Mouse (Mus musculus) heart, embryonic 10.5 days (tissue): ENCODE measurements at regions not wholly inside any gene's neighbourhood (a gene's known extent, or its start where the extent isn't known, plus 50 kb on each side); places are given as distances from the start of the nearest gene placed in this dataset.

Source experiments
- DNase-seq: peaks from one replicate; pipeline ENCODE4 v3.0.0-alpha.2; 2017; ENCODE audit warnings: low spot score
- H3K27ac ChIP-seq: fragments of 300-500 bp; sonication (generic); 2 replicates; pipeline ENCODE4 v1.5.1; 2016; ENCODE audit warnings: mild to moderate bottlenecking
- H3K27me3 ChIP-seq: fragments of 300-500 bp; sonication (generic); 2 replicates; pipeline ENCODE4 v1.6.1; 2016; ENCODE audit warnings: mild to moderate bottlenecking; ENCODE audit not compliant: poor library complexity, insufficient read depth, severe bottlenecking
- H3K36me3 ChIP-seq: fragments of 300-500 bp; sonication (generic); 2 replicates; pipeline ENCODE4 v1.6.1; 2016; ENCODE audit warnings: mild to moderate bottlenecking, moderate library complexity
- H3K4me1 ChIP-seq: fragments of 300-500 bp; sonication (generic); 2 replicates; pipeline ENCODE4 v1.6.1; 2016; ENCODE audit warnings: mild to moderate bottlenecking
- H3K4me3 ChIP-seq: fragments of 300-500 bp; sonication (generic); 2 replicates; pipeline ENCODE4 v1.5.1; 2016; ENCODE audit warnings: mild to moderate bottlenecking, moderate library complexity
- H3K9me3 ChIP-seq: fragments of 300-500 bp; sonication (generic); 2 replicates; pipeline ENCODE4 v1.6.1; 2016; ENCODE audit warnings: mild to moderate bottlenecking, moderate library complexity
- WGBS: fragments of 180-500 bp; shearing (Covaris S2); methylation state at CpG from one replicate; pipeline ENCODE4 v1.1.7; 2016; 5-methylcytosine and 5-hydroxymethylcytosine counted together

GRCm38 (mm10) chr10:20891426-20891825 is 60.9 kb upstream of the Ahi1 start:
- no peaks in the 10 kb centered on the region for H3K27me3 ChIP-seq
- DNase-seq, result no peak
- no peaks in the 10 kb centered on the region for H3K36me3 ChIP-seq
- no peak overlapping the region for H3K27ac ChIP-seq
- no peaks in the 10 kb centered on the region for H3K9me3 ChIP-seq
- no peak overlapping the region for H3K4me3 ChIP-seq
- H3K4me1 ChIP-seq, result peaks cover 13% of the 10 kb centered on the region; the same call in 1 of the 2 replicates
- 55% methylated on average over 6 of the region's 6 CpGs for WGBS

GRCm38 (mm10) chr10:20883618-20884017 is 68.7 kb upstream of the Ahi1 start:
- Histone ChIP-seq H3K9me3 (no peaks in the 10 kb centered on the region), H3K27me3 (no peaks in the 10 kb centered on the region), H3K27ac (no peak overlapping the region), H3K4me3 (no peak overlapping the region), H3K4me1 (no peaks in the 10 kb centered on the region), H3K36me3 (no peaks in the 10 kb centered on the region)
- WGBS, result 86% methylated on average over 5 of the region's 5 CpGs
- no peak for DNase-seq

DNA sequence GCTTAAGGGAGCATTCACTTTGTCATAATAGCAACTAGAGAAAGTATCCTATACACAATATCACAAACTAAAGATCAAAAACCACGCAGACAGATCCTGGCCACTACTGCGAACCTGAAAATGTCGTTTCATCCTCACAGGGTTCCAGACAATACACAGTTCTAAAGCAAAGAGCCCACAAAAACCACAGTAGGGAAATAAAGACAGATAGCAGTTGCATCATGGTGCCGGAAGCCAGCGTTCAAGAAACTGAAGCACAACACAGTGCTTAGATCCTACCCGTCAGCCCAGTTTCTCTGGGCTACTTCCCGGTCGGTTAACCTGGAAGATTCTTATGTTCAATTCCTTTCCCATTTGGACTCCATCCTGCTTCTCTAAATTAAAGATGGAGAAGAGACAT is 69.7 kb upstream of the Ahi1 start:
- Histone ChIP-seq H3K9me3 (no peaks in the 10 kb centered on the region), H3K36me3 (no peaks in the 10 kb centered on the region), H3K27ac (no peak overlapping the region), H3K4me3 (no peak overlapping the region), H3K4me1 (no peaks in the 10 kb centered on the region), H3K27me3 (no peaks in the 10 kb centered on the region)
- WGBS, result 83% methylated on average over 8 of the region's 8 CpGs
- DNase-seq, result no peak

DNA sequence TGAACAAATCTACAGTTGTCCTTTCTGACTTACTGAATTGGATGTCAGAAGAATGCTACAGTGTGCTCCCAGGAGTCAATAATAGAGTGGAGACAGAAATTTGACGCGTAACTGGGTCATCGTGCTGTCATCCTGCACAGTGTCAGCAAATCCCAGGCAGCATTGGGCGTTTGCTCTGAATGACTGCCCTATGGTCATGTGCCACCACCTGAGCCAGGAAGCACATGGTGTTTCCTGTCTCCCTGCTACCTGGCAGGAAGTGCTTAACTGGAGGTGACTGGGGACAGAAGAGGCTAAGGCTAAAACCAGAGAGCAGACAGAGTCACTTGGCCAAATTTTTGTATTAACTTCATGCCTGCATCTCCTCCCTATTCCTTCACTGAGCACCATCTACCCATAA is 72.1 kb upstream of the Ahi1 start:
- DNase-seq, result no peak

GRCm38 (mm10) chr10:20879482-20879881 is 72.9 kb upstream of the Ahi1 start:
- H3K4me3 ChIP-seq, result no peak overlapping the region
- H3K27me3 ChIP-seq, result no peaks in the 10 kb centered on the region
- H3K27ac ChIP-seq, result no peak overlapping the region
- no peaks in the 10 kb centered on the region for H3K36me3 ChIP-seq
- H3K4me1 ChIP-seq, result no peaks in the 10 kb centered on the region
- DNase-seq, result no peak
- WGBS, result 74% methylated on average over 8 of the region's 8 CpGs
- H3K9me3 ChIP-seq, result no peaks in the 10 kb centered on the region

More for the DNA sequence above, 72.1 kb upstream of the Ahi1 start:
- Histone ChIP-seq H3K36me3 (no peaks in the 10 kb centered on the region), H3K4me1 (no peaks in the 10 kb centered on the region), H3K9me3 (no peaks in the 10 kb centered on the region), H3K27me3 (no peaks in the 10 kb centered on the region), H3K4me3 (no peak overlapping the region), H3K27ac (no peak overlapping the region)
- 80% methylated on average over 4 of the region's 4 CpGs for WGBS

DNA sequence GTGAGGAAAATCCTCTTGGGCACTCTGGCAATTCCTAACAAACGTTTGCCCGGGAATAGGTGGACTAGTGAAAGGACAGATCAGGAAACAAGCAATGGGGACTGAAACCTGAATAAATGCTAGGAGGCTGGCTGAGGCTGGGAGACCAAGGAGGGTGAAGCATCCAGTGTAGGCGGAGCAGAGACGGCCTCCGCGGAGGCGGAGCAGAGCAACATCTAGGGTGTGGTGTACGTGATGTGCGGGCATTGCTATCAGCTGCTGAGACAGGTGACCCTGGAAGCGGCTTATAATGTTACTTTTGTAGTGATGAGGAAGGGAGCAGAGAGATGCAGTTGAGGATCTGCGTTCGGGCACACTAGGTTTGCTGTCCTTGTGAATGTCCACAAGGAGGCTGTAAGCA is 85.3 kb upstream of the Ahi1 start:
- no peak overlapping the region for H3K27ac ChIP-seq
- H3K27me3 ChIP-seq, result no peaks in the 10 kb centered on the region
- 85% methylated on average over 12 of the region's 12 CpGs for WGBS
- no peaks in the 10 kb centered on the region for H3K9me3 ChIP-seq
- H3K36me3 ChIP-seq, result no peaks in the 10 kb centered on the region
- no peak overlapping the region for H3K4me3 ChIP-seq
- no peak for DNase-seq
- no peaks in the 10 kb centered on the region for H3K4me1 ChIP-seq

GRCm38 (mm10) chr10:20865031-20865430 is 87.3 kb upstream of the Ahi1 start:
- Histone ChIP-seq H3K36me3 (no peaks in the 10 kb centered on the region), H3K4me1 (no peaks in the 10 kb centered on the region), H3K9me3 (no peaks in the 10 kb centered on the region; the same call in 1 of the 2 replicates), H3K4me3 (no peak overlapping the region), H3K27me3 (no peaks in the 10 kb centered on the region), H3K27ac (no peak overlapping the region)
- 77% methylated on average over 4 of the region's 4 CpGs for WGBS
- DNase-seq, result no peak

- Histone ChIP-seq H3K27ac (no peak overlapping the region), H3K9me3 (no peaks in the 10 kb centered on the region; the same call in 1 of the 2 replicates), H3K36me3 (no peaks in the 10 kb centered on the region), H3K4me3 (no peak overlapping the region), H3K4me1 (peaks cover 6% of the 10 kb centered on the region; the same call in 1 of the 2 replicates), H3K27me3 (no peaks in the 10 kb centered on the region)
- no peak for DNase-seq
- 83% methylated on average over 4 of the region's 4 CpGs for WGBS
Observed at GRCm38 (mm10) chr10:20857413-20857812, 94.9 kb upstream of the Ahi1 start.

DNA sequence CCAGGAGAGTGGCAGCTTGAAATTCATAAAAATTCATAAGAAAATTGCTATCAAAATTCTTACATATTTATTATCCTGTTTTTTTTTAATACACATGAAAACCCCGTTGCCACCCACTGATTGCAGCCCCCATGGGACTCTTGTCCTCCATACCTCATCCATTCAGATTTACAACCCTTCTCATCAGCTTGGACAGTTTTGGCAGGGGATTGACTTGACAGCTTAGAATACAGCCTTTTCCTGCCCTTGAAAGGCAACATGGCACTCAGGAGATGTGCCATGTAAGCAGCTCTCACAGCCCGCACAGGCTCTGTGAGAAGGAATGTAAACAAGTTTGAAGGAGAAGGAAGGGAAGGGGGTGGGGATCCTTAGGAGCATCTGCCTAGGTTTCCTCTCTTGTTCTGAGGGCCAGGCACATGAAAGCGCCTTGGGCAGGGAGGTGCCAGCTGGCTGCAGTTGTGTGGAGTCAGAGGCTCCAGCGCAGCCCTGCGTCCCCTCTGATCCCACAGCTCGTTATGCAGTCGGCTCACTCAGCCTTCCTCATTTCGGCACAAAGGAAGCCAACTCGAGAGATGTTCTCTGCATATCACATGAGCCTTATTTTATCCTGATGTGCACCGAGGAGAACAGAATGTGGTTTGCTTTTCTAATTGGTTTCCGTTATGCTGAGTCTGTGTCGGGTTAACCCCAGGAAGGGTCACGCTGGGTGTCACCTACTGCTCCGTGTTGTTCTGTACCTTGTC is 97.6 kb upstream of the Ahi1 start:
- Histone ChIP-seq H3K9me3 (no peaks in the 10 kb centered on the region), H3K27ac (peak overlapping the region; percentile 72), H3K4me3 (no peak overlapping the region), H3K4me1 (peaks cover 6% of the 10 kb centered on the region; the same call in 1 of the 2 replicates), H3K27me3 (no peaks in the 10 kb centered on the region), H3K36me3 (no peaks in the 10 kb centered on the region)
- no peak for DNase-seq
- WGBS, result 35% methylated on average over 14 of the region's 14 CpGs

GRCm38 (mm10) chr10:20847287-20847686 is 105.1 kb upstream of the Ahi1 start:
- H3K9me3 ChIP-seq, result no peaks in the 10 kb centered on the region
- WGBS, result 83% methylated on average over 8 of the region's 8 CpGs
- H3K27me3 ChIP-seq, result no peaks in the 10 kb centered on the region
- no peak for DNase-seq
- H3K4me1 ChIP-seq, result peaks cover 16% of the 10 kb centered on the region; the same call in 1 of the 2 replicates
- no peak overlapping the region for H3K4me3 ChIP-seq
- H3K36me3 ChIP-seq, result no peaks in the 10 kb centered on the region
- peak overlapping the region; percentile 42 for H3K27ac ChIP-seq

DNA sequence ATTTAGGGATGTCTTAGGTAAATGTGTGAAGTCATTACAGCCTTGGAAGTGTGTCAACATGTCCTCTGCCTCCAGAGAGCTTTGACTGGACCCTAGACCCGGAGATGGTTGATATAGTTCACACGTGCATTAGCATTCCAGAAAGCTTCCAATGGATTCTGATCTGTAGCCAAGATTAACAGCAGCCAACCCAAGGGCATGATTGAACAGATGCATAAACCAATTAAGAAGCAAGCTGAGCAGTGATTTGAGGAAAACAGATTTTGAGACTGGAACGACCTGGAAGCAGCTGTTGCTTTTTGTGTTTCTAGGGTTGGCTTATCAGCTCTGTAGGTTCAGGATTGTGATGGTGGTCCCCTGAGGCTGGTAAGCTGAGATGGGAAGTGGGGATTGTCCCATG is 109.1 kb upstream of the Ahi1 start:
- Histone ChIP-seq H3K27ac (no peak overlapping the region), H3K4me3 (no peak overlapping the region), H3K4me1 (peaks cover 28% of the 10 kb centered on the region; the same call in 1 of the 2 replicates), H3K27me3 (no peaks in the 10 kb centered on the region), H3K9me3 (no peaks in the 10 kb centered on the region), H3K36me3 (no peaks in the 10 kb centered on the region)
- WGBS, result 68% methylated on average over 3 of the region's 3 CpGs
- no peak for DNase-seq

GRCm38 (mm10) chr10:20842131-20842530 is 110.2 kb upstream of the Ahi1 start:
- H3K36me3 ChIP-seq, result no peaks in the 10 kb centered on the region
- H3K9me3 ChIP-seq, result no peaks in the 10 kb centered on the region
- H3K4me3 ChIP-seq, result no peak overlapping the region
- no peak for DNase-seq
- H3K27me3 ChIP-seq, result no peaks in the 10 kb centered on the region
- WGBS, result 88% methylated on average over 1 of the region's 1 CpGs
- no peak overlapping the region for H3K27ac ChIP-seq
- H3K4me1 ChIP-seq, result peaks cover 25% of the 10 kb centered on the region; the same call in 1 of the 2 replicates

DNA sequence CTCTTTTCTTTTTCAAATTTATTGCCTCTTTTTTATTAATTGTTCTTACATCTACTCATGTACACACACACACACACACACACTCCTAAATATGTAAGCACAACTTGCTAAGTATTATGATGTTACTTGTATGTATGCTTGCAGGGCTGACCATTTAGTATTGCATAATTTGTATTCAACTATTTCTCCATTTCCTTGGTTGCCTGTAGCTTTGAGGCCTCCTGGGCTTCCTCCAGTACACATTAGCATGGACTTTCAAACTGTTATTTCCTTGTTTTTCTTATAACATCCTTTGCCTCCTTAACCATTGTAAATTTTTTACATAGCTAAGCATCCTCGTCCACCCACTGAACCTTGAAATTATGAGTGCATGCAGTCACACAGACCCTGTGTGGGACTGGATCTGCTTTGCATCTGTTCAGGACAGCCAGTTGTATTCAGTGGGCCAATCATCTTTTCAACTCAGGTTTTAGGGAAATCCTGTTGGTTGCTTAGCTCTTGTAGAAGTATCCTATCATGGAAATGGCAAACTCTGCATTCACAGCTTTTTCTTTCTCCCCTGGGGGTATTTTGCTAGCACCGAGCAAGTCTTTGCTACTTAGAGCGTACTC is 110.8 kb upstream of the Ahi1 start:
- H3K4me1 ChIP-seq, result peaks cover 20% of the 10 kb centered on the region; the same call in 1 of the 2 replicates
- 59% methylated on average over 3 of the region's 3 CpGs for WGBS
- DNase-seq, result no peak

More for the DNA sequence above, 110.8 kb upstream of the Ahi1 start:
- H3K27ac ChIP-seq, result no peak overlapping the region
- H3K27me3 ChIP-seq, result no peaks in the 10 kb centered on the region
- no peaks in the 10 kb centered on the region for H3K36me3 ChIP-seq
- H3K9me3 ChIP-seq, result no peaks in the 10 kb centered on the region
- H3K4me3 ChIP-seq, result no peak overlapping the region
